Mouse (Mus musculus): ENCODE data around the gene Pmpca. TPM values are rescaled to one million over a fixed set of nuclear protein-coding genes. Genes with fewer than 3 reads are reported as not detected.

The Pmpca gene
- 100 to 1,000 TPM; 111 to 112 TPM for total RNA-seq (2021)
- long read RNA-seq, transcript Pmpca-201 (13 exons, 3,135 nt) = major isoform, 100 of 158 reads
- long read RNA-seq, partial matches to known transcripts = 31 of 158 reads
- long read RNA-seq, other reads (novel, unspliced or antisense) = 22 of 158 reads

DNA sequence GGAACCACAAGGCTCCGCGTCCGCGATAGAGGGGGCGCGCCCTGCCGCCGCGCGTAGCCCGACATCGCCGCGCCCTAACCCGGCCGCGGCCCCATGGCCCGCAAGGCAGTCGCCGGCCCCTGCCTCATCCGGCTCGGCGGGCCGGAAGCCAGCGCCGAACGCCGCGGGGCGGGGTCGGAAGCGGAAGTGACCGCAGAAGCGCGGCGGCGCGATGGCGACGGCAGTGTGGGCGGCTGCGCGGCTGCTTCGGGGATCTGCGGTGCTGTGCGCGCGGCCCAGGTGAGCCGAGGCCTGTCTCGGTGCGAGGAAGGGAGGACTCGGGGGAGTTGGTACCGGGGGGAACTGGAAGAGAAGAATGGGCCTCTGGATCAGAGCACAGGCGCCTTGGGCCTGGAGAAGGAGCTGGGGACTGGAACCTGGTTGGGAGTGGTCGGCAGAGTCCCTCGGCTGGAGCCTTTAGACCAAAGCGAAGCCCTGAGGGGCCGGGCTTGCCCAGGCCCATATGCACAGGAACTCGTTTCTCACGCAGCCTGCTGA is at the start of gene Pmpca, which contains the start of gene Entr1:
Gene Pmpca (plus strand): TSS at position 186 of the 537 bp plus-strand sequence.
Gene Entr1 (minus strand): TSS at position 163 of the 537 bp plus-strand sequence.
- DNase-seq (ENCODE audit: low spot score in 2 of 2) = peak; percentile 82 to 88

DNA sequence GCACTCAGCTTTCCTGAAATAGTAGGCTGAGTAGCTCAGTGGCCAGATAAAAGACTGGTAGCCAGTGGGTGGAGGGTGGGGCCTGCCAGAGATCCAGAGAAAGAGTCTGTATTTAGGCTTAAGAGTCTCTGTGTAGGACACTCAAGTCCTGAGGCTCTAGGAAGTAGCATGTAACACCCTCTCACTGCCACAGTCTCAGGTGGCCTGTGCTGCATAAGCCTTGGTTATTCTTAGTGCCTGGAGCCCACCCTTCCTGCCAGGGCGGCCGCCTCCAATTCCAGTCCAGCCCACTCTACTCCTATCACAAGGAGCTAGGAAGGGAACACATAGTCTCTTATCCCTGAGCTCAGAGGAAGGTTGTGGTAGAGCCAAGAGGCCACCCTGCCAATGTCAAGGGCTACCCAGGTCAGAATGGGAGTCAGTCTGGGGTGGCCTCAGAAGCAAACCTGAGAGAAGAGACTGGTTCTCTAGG is 47.6 kb upstream of the Pmpca start:
- no peak for DNase-seq (ENCODE audit: low spot score in 2 of 2)

DNA sequence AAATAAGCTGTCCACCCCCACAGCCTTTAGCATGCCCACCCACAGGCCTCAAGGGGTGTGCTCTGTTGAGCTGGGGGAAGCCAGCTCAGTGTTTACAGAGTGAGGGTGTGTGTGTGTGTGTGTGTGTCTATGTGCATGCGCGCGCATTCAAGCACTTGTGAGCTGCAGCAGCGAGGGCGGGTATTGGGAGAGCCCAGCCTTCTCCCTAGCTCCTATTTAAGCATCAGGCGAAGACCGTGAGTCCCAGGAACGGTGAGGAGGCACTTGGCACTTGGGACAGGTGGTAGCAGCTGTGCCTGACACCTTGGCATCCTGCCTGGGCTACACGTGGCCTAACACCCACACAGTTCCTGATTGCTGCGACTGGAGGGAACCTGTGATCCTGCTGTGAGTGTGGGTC is 47.1 kb upstream of the Pmpca start:
- DNase-seq (ENCODE audit: low spot score in 2 of 2) = peak in 1 of 2 experiments; percentile 54

DNA sequence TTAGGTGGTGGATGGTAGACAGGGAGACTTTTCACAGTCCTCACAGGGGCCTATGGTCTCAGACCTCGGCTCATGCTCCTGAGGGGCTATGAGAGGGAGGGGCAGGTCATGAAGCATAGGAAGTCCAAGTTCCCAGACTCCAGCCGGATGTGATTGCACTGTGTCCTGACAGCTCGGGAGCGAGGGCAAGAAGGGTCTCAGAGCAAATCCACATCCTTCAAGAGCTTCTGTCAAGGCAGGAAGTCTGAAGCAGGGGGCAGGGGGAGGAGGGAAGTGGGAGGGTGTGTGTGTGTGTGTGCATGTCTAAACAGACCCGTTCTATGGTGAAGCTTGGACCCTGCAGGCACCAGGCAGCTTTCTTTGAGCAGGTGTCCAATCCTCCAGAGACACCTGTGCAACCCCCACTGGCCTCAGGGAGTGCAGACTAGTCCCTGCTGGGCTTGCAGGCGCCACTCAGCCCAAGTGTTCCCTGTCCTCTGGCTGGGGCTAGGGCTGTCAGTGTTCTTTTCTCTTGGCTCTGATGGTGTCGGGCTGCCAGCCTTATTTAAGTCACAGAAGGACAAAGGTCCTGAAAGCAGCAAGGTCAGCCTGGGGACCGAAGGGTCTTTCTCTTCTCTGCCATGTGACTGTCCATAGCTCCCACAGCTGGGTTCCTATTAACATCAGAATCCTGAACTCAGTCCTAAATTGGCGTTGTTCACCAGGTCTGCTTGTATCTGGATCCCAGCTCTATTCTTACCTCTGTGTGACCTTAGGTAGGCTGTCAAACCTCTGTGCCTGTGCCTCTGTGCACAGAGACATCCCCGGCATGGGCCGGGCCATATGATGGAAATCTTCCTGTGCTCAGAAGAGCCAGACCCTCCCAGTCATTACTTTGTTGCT is 46.3 kb upstream of the Pmpca start:
- DNase-seq (ENCODE audit: low spot score in 2 of 2) = no peak

DNA sequence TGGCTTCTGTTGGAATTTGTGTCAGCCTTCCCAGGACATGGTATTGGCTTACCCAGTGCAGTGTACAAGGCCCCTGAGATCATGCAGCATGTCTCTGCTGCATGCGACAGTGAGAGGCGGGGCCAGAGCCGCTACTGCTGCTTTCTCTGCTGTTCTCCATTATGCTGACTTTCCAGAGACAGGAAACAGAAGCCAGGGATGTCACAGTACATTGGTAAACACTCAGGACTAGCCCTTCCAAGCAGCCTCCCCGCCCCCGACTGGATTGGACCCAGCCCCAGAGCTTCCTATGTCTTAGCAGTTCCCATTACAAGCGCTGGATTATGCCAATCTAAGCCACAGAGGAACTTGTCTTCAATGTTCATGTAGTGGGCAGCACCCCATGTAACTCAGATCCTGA is 40.9 kb upstream of the Pmpca start:
- no peak for DNase-seq (ENCODE audit: low spot score in 2 of 2)

DNA sequence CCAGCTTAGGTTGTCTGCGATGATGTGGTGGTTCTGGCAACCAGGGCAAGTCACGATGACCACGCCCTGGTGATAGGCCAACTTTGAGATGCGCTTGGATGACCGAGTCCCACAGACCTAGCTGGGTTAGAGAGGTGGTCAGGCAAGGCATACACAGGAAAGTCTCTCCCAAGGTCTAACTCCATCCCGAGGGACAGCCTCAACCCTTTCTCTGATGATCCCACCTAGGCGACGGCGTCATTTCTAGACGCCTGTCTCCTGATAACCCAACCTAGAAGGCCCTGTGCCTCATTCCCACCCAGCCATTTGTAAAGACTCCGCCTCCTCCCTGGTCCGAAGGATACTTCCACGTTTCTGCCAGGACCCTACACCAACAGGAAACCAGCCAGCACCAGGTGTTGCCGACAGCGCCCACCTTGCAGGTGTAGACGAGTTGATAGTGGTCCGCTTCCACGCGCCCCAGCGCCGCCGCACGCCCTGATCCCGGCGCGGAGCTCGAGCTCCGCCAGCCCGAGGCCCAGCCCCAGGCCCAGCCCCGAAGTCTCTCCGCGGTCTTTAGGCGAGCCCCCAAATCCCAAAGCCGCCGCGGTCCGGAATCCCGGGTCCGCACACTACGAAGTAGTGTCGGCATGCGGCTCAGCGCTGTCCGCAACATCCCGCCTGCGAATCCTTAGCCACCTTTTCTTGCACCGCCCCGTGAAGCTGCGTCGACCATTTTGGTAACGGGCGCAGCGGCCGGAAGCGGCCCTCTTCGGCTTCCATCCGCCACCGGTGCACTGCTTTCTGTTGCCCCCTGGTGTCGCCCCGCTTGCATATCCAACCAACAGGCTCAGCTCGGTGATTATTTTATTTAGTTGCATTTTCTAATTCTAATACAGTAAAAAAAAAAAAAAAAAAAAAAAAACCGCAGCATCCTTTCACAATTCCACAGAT is 37.5 kb upstream of the Pmpca start, which contains the start of gene Dnlz:
Gene Dnlz (minus strand): TSS at position 753 of the 933 bp plus-strand sequence.
- DNase-seq (ENCODE audit: low spot score in 2 of 2) = peak; percentile 94 to 97

DNA sequence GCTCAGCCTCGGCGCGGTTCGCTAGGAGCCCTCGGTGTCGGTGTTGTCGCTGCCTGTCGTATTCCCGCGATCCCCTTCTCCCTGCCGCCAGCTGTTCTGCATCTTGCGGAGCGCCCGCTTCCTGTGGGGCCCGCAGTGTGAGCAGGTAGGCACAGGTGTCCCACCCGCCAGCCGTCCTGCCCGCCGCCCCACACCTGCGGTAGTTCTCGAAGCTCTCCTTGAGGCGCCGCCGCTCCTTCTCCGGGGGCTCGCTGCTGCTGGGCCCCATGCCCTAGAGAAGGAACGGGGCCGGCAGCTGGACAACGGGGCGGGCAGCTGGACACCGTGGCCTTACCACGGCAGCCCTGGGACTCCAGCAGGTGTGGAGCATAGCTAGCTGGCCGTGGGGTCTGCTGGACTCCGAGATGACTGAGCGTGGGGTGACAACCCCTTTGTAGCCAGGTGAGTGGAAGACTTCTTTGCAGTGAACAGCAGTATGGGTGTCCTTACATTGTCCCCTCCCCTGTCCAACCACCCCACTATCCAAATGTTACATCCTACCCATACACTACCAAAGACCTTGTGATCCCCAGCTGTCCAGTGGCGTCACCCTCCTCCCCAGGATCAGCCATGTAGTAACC is 36.7 kb upstream of the Pmpca start:
- DNase-seq (ENCODE audit: low spot score in 2 of 2) = peak in 1 of 2 experiments; percentile 57

DNA sequence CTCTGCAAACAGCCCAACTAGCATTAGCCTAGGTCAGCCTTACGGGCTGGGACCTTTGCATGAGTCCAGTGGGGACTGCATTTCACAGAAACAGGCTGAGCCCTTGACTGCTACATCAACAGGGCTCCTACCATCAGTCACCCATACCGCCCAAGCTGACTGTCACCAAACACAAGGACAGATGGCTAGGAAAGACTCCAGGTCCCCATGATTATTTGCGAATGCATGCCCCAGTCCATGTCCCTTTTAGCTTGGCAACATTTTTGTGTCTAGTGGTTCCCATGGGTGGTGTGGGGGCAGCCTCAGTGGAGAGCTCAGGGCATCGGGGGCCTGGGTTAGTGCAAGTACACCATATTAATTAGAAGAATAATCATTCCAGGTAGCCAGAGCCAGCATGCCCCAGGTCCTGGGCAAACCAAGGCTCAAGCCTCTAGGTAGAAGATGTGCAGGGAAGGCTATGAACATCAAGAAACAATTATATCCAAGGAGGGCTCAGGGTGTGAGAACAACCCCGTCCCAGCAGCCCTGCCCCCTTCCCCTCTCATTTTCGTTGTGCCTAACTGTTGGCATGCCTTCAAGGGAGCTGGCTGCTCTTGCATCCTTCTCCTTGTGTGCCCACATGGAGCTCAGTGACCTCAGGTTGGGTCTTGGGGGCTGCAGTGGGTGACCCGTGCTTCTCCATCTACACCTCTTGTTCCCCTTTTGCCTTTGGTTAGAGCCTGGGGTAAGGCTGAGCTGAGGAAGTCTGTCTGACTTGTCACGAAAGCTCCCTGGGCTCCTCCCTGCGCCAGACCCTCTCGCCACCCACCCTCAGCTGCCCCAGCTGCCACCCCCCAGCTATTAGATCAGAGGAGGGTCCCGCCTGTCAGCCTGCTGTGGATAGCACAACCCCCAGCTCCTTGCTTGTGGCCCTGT is 35.8 kb upstream of the Pmpca start:
- DNase-seq (ENCODE audit: low spot score in 2 of 2) = peak in 1 of 2 experiments; percentile 19

DNA sequence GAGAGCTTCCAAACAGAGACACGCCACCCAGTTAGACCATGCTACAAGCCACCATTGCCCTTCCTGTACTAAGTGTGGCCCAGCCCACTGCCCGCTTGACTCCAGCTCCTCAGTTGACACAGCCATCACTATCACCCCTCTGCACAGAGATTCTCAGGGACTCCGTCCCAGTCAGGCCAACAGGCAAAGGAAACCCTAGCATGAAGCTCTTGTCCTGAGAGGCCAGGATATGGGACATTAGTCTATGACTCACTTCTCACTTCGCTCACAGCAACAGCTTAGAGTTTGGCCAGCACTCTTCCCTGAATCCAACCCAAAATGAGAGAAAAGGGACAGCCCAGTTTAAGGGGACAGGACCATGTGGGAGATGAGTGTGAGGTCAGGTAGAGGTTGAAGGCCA is 34.7 kb upstream of the Pmpca start:
- DNase-seq (ENCODE audit: low spot score in 2 of 2) = no peak

DNA sequence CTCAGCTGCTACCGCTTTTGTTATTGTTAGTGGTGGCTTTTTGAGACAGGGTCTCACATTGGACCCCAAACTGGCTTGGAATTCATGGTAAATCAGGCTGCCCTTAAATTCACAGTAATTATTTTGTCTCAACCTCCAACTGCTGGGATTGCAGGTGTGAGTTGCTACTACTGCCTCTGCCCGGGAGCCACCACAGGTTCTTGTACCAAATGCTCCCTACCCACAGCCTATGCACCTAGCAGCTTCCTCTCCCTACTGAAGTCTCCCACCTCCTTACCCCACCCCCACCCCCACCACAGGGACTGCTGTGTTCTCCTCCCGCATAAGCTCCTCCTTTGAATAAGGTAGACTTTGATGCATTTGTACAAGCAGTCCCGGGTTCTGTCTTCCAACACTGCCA is 32.9 kb upstream of the Pmpca start:
- no peak for DNase-seq (ENCODE audit: low spot score in 2 of 2)

DNA sequence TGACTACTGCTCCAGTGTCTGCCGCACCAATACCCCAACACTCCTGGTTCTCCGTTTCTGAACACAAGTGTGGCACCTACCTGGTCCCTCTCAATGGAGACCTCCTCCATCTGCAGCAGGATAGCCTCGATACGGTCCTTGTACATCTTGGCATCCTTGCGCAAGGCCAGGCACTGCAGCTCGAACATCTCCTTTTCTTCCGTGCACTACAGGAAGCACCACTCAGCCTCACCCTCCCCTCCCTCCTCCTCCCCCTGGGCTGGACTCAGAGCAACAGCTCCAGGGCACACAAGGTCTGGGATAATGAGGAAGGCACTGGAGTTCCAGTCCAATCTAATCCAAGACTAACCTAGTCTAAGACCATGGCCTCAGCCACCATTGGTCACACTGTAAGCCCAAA is 32.5 kb upstream of the Pmpca start:
- no peak for DNase-seq (ENCODE audit: low spot score in 2 of 2)

DNA sequence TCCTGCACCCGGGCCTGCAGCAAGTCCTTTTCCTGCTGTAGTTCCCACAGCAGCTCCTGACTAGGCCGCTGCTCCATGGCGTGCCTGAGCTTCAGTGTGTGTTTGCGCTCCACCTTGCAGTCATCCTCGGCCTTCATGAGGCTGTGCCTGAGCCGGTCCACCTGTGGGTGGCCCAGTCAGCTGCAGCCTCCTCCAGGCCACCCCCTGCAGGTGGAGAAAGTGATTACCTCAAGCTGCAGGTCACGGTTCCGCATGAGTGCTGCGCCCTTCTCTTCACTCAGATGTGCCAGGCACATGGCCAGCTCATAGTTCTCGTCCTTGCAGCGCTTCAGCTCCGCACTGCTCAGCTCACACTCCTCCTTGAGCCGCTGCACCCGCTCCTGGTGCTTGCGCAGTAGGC is 31.7 kb upstream of the Pmpca start:
- DNase-seq (ENCODE audit: low spot score in 2 of 2) = no peak

DNA sequence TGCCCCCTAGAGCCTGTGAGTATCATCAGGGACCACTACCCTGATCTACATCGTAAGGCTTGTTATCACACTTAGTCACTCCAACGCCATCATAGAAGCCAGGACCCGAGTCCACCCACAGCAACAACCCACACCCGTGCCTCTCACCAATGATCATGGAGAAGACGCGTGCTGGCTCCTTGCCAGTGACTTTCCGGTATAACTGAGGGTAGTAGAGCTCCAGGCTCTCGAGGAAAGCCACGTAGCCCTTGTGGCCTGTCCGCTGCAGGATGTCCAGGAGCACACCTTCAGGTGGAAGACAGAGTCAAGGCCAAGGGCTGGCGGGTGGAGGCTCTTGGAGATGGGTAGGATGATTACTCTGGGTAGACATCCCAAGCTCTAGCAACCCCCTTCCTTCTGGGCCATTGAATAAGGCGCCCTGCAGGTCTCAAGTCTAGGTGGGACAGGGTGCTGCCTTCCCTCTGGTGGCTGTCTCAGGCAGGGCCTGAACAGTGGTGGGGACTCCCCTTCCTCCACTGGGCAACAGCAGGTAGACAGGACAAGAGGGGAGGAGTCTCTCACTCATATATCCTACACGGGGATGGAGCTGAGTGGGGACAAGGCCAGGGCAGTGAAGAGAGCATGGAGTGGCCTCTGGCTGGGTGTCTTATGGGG is 30.3 kb upstream of the Pmpca start:
- no peak for DNase-seq (ENCODE audit: low spot score in 2 of 2)

DNA sequence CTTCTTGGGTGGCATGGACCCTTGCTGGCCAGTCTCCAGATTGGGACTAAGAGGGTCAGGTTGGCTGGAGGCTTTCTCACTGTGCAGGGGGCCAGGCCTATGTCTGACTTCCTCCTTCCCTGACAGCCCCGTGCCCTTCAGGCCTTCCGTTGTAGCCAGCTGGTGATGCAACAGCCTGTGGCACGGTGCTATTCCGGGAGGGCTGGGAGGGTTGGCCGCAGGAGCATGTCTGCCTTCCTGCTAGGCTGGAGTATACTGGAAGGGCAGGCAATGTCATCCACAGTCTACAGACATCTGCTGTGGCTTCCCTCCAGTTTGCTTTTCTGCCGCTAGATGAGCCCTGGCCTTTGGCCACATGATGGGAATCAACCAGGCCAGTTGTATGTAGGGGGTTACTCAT is 29.2 kb upstream of the Pmpca start:
- DNase-seq (ENCODE audit: low spot score in 2 of 2) = no peak

DNA sequence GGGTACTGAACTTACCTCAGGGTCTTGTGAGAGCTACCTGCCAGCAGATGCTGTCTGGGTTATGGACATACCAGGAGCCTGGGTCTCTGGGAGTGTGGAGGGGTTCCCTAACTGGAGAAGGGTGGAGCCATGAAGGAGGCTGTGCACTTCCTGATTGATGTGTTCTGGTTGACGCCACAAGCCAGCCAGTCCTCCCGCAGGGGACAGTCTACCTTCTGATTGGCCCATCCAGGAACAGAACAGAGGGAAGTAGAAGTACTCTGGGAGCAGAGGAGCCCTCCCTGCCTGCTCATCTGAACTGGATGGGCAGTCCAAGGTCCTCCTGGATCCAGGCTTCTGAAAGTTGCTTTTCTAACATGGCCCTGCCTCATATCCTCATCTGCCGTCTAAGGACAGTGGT is 28.4 kb upstream of the Pmpca start, which contains the start of gene Card9:
Gene Card9 (minus strand): TSS at position 147 of the 400 bp plus-strand sequence.
- DNase-seq (ENCODE audit: low spot score in 2 of 2) = no peak

DNA sequence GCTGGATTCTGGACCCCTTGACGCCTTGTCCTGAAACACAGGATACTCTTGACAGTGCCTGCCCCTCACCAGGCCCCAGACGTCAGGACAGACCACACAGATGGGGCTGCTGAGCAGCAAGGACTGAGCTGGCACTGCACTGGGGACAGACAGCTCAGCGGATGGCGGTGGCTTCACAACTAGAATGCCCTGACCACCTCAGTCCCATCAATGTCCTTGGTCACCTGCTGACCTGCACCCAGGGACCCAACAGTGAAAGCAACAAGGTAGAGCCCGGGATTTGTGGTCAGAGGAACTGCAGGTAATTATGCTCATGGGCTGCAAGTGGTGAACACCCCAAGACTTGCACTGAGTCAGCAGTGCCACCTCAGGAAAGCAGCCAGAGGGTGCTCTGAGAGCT is 26.1 kb upstream of the Pmpca start:
- DNase-seq (ENCODE audit: low spot score in 2 of 2) = no peak

DNA sequence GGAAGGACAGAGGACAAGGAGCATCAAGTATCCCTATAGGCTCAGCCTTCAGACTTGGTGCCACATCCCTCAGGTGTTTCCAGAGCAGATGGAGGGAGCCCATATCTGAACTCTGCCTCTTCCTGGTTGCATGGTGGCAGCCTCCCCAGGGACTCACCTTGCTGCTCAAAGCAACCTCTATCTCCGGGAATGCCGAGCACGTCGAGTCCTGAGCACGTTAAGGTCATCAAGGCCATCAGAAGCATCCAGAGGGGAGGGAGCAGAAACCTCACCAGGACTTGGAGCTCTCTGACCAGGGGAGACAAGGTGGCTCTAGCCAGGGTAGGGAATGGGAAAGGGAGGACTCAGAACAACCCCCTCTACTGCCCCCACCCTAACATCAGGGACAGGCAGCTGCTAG is 25.7 kb upstream of the Pmpca start:
- no peak for DNase-seq (ENCODE audit: low spot score in 2 of 2)

DNA sequence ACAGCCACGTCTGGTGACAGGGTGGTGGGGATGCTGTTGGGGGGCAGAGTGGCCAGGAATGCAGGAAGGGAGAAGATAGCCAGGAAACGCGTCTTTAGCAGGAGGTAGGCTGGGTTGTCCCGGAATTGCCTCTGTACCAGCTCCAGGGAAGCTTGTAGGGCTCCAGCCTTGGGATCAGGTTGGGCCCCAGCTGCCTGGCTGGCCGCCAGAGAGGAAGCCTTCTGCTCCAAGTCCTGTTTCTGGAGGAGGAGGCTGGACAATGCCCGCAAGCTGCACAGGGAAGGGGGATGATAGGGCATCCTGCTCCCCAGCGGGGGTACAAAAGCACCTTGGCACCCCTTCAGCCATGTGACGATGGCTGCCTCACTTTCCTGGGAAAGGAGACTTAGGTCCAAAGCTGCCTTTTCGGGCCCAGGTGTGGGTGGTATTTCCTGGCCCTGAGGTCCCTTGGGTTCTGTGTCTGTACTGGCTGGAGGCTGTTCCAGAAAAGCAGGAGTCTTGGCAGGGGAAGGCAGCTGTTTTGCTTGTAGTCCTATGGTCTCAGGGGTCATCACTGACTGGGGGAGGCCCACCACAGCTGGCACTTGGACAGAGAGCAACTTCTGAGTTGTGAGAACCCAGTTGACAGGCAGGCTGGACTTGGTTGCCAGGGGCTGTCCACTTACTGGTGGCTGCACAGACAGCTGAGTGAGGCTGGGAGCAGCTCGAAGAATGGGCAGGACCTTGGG is 24.2 kb upstream of the Pmpca start:
- peak in 1 of 2 experiments; percentile 60 for DNase-seq (ENCODE audit: low spot score in 2 of 2)
